Mouse (Mus musculus): ENCODE measurements around the gene Snrk. TPM values are rescaled to one million over a fixed set of nuclear protein-coding genes. Genes with fewer than 3 reads are reported as not detected.

Gene Snrk
- polyA plus RNA-seq, 1 experiment: 33.7 TPM

DNA sequence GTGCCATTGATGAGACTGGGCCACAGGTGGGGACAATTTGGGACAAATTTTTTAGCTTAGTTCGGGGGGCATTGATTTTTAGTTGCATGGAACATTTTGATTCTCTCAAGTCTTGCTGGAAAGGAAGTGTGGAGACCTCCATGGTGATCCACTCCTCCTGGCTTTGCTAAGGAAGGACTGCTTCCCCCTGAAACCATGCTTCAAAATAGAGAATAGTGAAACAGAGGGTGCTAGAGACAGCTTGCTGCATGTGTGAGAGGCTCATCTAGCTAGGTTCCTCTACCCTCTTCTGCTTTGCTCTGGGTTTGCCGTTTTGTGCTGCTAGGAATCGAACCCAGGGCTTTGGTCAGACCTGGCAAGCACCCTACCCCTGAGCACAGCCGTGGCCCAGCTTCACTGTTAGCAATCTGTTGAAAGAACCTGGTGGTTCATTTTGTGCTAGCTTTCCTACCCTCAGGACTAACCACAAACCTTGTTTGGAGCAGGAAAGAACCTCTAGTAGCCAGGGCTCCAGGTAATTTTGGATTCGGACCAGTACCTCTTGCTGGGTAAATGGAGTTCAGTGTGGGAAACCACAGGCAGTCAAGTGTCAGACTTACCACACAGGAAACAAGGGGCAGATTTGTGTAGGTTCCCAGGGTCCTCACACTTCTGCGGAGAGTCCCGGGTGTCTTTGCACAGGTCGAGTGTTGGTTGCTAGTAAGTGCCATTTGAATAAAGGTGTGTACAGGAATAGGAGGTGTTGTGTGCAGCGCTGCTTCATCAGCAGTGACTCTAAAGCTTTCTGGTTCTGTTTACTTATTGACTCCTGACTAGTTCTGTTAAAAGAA lies 33.1 kb downstream of the Snrk start:
- no peak for TF ChIP-seq GATA1 (IDR thresholded peaks at IDR 0.05; ENCODE audit: low read length)

DNA sequence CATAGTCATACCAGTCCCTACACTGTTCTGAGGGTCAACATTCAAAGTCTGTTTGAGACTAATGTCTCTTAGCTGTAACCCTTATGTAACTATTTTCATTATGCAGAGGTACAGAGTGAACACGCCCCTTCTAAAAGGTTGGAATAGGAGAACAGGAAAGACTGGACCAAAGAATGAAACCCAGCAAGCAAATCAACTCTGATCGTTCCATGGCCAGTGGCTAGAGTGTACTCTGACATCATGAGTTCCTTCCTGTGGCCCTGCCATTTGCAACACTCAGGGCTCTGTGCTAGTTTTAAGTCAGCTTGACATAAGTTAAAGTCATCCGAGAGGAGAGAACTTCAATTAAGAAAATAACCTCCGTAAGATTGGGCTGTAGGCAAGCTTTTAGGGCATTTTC lies 35.0 kb downstream of the Snrk start:
- TF ChIP-seq GATA1 (IDR thresholded peaks at IDR 0.05; ENCODE audit: low read length): no peak

DNA sequence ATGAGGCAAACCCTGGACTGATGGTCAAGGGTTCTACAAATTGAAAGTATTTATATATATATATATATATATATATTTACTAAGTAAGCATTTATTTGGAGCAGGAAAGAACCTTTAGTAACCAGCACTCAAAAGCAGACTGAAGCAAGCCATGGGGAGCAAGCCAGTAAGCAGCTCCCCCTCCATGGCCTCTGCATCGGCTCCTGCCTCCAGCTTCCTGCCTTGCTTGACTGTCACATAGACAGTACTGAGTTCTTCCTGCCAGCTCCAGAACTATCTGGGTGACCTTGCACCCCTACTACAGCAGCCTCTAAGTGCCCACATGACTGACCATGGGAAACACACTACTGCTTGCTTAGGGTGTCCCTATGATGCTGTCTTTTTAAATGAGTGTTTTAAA lies 35.4 kb downstream of the Snrk start:
- no peak for TF ChIP-seq GATA1 (IDR thresholded peaks at IDR 0.05; ENCODE audit: low read length)

- no peak for TF ChIP-seq GATA1 (IDR thresholded peaks at IDR 0.05; ENCODE audit: low read length)
Observed at GRCm38 (mm10) chr9:122153436-122153835, 36.4 kb downstream of the Snrk start.

DNA sequence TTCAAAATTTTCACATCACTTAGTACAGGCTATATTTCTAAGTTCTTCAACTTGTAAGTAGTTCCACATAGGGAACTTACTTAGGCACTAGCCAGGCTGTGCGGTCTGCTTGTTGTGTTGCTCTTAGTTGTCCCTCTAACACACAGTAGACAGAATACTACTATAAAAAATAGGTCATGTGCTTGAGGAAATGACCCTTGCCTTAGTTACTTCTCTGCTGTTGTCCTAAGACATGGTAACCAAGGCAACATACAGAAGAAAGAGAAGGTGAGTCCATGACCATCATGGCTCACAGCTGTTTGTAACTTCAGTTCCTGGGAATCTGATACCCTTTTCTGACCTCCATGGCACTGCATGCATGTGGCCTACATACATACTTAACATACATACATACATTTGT lies 38.1 kb downstream of the Snrk start:
- TF ChIP-seq GATA1 (IDR thresholded peaks at IDR 0.05; ENCODE audit: low read length): no peak

GRCm38 (mm10) chr9:122156389-122157078 lies 39.5 kb downstream of the Snrk start:
- no peak for TF ChIP-seq GATA1 (IDR thresholded peaks at IDR 0.05; ENCODE audit: low read length)

DNA sequence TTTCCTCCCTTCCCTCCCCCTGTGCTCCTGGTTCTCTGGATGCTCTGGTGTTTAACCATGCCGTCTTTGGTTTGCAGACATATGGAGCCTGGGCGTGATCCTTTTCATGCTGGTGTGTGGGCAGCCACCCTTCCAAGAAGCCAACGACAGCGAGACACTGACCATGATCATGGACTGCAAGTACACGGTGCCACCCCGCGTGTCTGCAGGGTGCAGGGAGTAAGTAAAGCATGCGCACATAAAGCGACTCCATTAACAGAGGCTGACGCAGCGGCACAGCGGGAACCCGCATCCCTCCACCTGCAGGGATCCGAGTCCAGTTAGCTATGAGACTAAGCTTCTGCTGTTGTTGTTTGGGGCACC lies 40.0 kb downstream of the Snrk start:
- no peak for TF ChIP-seq GATA1 (IDR thresholded peaks at IDR 0.05; ENCODE audit: low read length)

- TF ChIP-seq GATA1 (IDR thresholded peaks at IDR 0.05; ENCODE audit: low read length): no peak
Observed at GRCm38 (mm10) chr9:122164535-122164934, 47.5 kb downstream of the Snrk start.

DNA sequence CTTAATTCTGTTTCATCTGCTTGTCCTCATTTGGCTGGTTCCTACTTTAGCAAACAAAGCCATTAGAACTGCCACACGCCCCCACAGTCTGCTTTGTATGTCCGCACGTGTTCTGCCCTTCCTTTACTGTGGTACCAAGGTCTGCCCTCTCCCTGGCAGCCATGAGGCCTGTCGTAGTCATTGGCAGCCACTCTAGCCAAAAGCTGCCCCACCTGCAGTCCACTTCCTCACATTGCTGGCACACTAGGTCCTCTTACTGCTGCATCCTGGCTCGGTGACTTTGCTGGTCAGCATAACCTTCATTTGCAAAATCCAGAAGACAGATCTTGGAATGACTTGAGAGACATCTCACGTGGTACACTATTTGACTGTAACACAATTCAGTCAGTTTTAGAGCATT lies 52.8 kb downstream of the Snrk start:
- TF ChIP-seq GATA1 (IDR thresholded peaks at IDR 0.05; ENCODE audit: low read length): no peak

GRCm38 (mm10) chr9:122172612-122173186 lies 55.6 kb downstream of the Snrk start:
- TF ChIP-seq GATA1 (IDR thresholded peaks at IDR 0.05; ENCODE audit: low read length): no peak

DNA sequence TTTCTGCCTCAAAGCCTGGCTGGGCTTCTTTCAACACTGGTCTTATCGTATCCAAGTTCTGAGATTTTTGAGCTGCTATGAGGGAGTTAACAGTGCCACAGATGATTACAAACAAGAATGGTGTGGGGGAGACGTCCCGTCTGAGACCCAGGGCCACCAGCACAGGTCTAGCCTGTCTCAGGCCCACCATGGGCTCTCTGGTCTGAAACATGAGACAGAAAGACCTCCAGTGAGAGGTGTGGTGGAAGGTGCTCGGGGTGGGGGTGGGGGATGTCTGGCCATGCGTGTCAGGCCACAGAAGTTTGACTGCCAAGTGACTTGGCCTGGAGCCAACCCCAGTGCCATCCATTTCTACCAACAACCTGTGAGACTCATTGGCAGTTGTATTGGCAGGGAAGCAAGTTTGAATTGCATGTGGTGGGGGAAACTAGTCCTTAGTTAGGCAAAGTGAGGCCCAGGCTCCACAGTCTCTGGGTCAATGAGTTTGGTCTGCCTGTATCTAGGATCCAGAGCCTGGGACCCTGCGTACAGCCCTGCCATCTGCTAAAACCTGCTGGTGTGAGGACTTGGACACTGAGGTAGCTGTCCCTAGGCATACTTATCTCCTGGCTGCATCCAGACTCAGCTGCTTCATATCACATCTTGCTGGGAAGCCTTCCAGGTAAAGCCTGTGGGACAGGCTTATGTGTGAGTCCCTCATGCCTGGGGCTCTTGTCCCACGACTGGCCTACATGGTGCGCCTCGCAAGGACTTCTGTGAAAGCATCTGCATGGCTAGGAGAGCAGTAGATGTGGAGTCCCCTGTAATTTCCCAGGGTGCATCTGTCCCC lies 56.6 kb downstream of the Snrk start:
- TF ChIP-seq GATA1 (IDR thresholded peaks at IDR 0.05; ENCODE audit: low read length): no peak

DNA sequence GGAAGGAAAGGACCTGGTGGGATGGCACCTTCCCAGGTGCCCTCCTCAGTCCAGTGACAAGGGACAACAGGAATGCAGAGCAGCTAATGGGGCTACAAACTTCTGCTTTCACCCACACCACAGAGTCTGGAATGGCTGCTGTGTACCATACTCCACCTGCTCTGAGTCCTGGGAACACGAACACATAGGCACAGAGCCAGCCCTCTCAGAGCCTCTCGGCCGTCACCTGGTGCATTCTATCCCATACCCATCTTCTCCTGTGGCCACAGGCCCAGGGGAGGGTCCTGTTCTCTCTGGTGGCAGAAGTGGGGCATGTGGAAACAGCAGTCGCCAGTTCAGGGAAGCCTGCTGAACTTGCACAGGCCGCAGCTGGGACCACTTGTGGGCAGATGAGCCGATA lies 57.7 kb downstream of the Snrk start:
- TF ChIP-seq GATA1 (IDR thresholded peaks at IDR 0.05; ENCODE audit: low read length): no peak

GRCm38 (mm10) chr9:122177256-122178220 lies 60.5 kb downstream of the Snrk start:
- TF ChIP-seq GATA1 (IDR thresholded peaks at IDR 0.05; ENCODE audit: low read length): no peak

- TF ChIP-seq GATA1 (IDR thresholded peaks at IDR 0.05; ENCODE audit: low read length): no peak
Observed at GRCm38 (mm10) chr9:122178427-122178826, 61.4 kb downstream of the Snrk start.

DNA sequence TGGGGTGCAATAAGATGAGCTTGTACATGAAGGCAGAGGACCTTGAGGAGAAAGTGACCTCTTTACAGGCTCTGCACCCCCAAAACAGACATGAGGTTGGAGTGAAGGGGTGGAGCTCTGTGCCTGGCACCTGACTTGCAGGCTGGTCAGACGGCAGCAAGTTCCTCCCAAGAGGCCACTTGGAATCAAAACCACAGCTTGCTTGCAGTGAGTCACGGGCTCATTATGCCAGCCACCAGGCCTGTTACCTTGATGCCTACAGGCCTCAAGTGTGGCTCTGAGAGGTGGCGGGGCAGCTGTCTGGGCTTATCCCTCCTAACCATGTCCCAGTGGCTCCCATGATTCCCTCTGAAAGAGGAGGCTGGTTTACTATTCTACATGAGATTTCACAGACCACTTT lies 63.0 kb downstream of the Snrk start:
- TF ChIP-seq GATA1 (IDR thresholded peaks at IDR 0.05; ENCODE audit: low read length): no peak

Data from G1E-ER4 (cell line).